Comparison of ENCODE assay signal across 14 mouse cellular contexts in genomic region chr2:102543961-102544719, GRCm38 (mm10). TPM values are rescaled to one million over a fixed set of nuclear protein-coding genes. Genes with fewer than 3 reads are reported as not detected.
DNase-seq lines count a peak whose midpoint lies in the region; ATAC-seq lines count a peak whose summit lies in the region.
"Had no signal": no experiment of that assay in that cellular context is flagged by ENCODE, and none has a peak within 500 bp of the region (broad histone marks: within the 10 kb centered on the region; RNA-seq: fewer than 3 reads in every experiment).

No protein-coding gene starts in this region.

- ATAC-seq in limb, embryonic 11.5 days (ENCODE audit: insufficient number of reproducible peaks, low FRiP score, low TSS enrichment, low read depth): peak; percentile 41; the same call in 1 of the 2 replicates
- no peak for ATAC-seq in cerebellum, adult (ENCODE audit: insufficient number of reproducible peaks, low FRiP score, low TSS enrichment)
- ATAC-seq in intestine, embryonic 16.5 days: no peak
- ATAC-seq: forebrain, embryonic 15.5 days; midbrain, embryonic 16.5 days had no signal

- H3K27ac ChIP-seq in limb, embryonic 11.5 days (replicated peaks; ENCODE audit: low read depth, low read length): no peak overlapping the region
- no peak overlapping the region for H3K27ac ChIP-seq in limb, embryonic 10.5 days
- no peak overlapping the region; the same call in 1 of the 2 replicates for H3K27ac ChIP-seq in intestine, embryonic 16.5 days (ENCODE audit: low read length)
- H3K27ac ChIP-seq: forebrain, embryonic 15.5 days; hindbrain, embryonic 15.5 days; macrophage had no signal

- peaks cover 12% of the 10 kb centered on the region for H3K4me1 ChIP-seq in limb, embryonic 11.5 days (ENCODE audit: control insufficient read depth, insufficient read depth, low read length)
- H3K4me1 ChIP-seq in limb, embryonic 10.5 days: peaks cover 33% of the 10 kb centered on the region
- H3K4me1 ChIP-seq in intestine, embryonic 16.5 days (ENCODE audit: control insufficient read depth, insufficient read depth, low read length): peaks cover 12% of the 10 kb centered on the region

- H3K9me3 ChIP-seq in limb, embryonic 11.5 days (ENCODE audit: control insufficient read depth, low read length): no peaks in the 10 kb centered on the region
- H3K9me3 ChIP-seq in limb, embryonic 10.5 days (replicated peaks): no peaks in the 10 kb centered on the region
- H3K9me3 ChIP-seq in intestine, embryonic 16.5 days (ENCODE audit: control insufficient read depth, low read length): no peaks in the 10 kb centered on the region
- H3K9me3 ChIP-seq: forebrain, embryonic 15.5 days; heart, embryonic 12.5 days; hindbrain, embryonic 15.5 days had no signal

- no peak overlapping the region for H3K9ac ChIP-seq in limb, embryonic 11.5 days (ENCODE audit: low read length)
- H3K9ac ChIP-seq in intestine, embryonic 16.5 days (ENCODE audit: low read depth, low read length): no peak overlapping the region
- H3K9ac ChIP-seq: forebrain, embryonic 15.5 days; heart, embryonic 12.5 days; hindbrain, embryonic 15.5 days had no signal

- WGBS in limb, embryonic 11.5 days: 43% methylated on average over 6 of the region's 6 CpGs
- WGBS in limb, embryonic 10.5 days: 54% methylated on average over 6 of the region's 6 CpGs
- WGBS in intestine, embryonic 16.5 days: 59% methylated on average over 6 of the region's 6 CpGs

- H3K36me3 ChIP-seq in limb, embryonic 11.5 days (ENCODE audit: control insufficient read depth, insufficient read depth, low read length): no peaks in the 10 kb centered on the region
- H3K36me3 ChIP-seq in limb, embryonic 10.5 days: no peaks in the 10 kb centered on the region
- no peaks in the 10 kb centered on the region for H3K36me3 ChIP-seq in intestine, embryonic 16.5 days (ENCODE audit: control insufficient read depth, insufficient read depth, low read length)
- H3K36me3 ChIP-seq: forebrain, embryonic 15.5 days; heart, embryonic 12.5 days; hindbrain, embryonic 15.5 days had no signal

- DNase-seq in adrenal gland, postnatal 14 days: peak; percentile 47
- no peak for DNase-seq in adrenal gland, postnatal 4 days (ENCODE audit: low spot score in 2 of 2)
- DNase-seq in limb, embryonic 11.5 days (ENCODE audit: low spot score): no peak
- DNase-seq in limb, embryonic 10.5 days (ENCODE audit: low spot score): no peak
- DNase-seq in adipocyte (ENCODE audit: low spot score): peak; percentile 30
- DNase-seq in kidney, postnatal 4 days: peak; percentile 13 to 24
- DNase-seq: left cerebral cortex, postnatal 4 days had no signal

- H3K4me2 ChIP-seq in limb, embryonic 11.5 days (ENCODE audit: low read depth, severe bottlenecking): no peak overlapping the region
- H3K4me2 ChIP-seq in intestine, embryonic 16.5 days (ENCODE audit: low read depth, low read length): no peak overlapping the region
- H3K4me2 ChIP-seq: forebrain, embryonic 15.5 days; heart, embryonic 12.5 days; hindbrain, embryonic 15.5 days had no signal

- no peaks in the 10 kb centered on the region for H3K27me3 ChIP-seq in limb, embryonic 11.5 days (ENCODE audit: control insufficient read depth, insufficient read depth, low read length)
- peaks cover 14% of the 10 kb centered on the region for H3K27me3 ChIP-seq in limb, embryonic 10.5 days (ENCODE audit: low read depth, poor library complexity, severe bottlenecking)
- no peaks in the 10 kb centered on the region for H3K27me3 ChIP-seq in intestine, embryonic 16.5 days (replicated peaks; ENCODE audit: control insufficient read depth, insufficient read depth, low read length)
- H3K27me3 ChIP-seq: forebrain, embryonic 15.5 days; hindbrain, embryonic 15.5 days had no signal

- H3K4me3 ChIP-seq in limb, embryonic 11.5 days (ENCODE audit: low read depth, low read length): no peak overlapping the region
- no peak overlapping the region for H3K4me3 ChIP-seq in limb, embryonic 10.5 days
- H3K4me3 ChIP-seq in intestine, embryonic 16.5 days (ENCODE audit: low read length): no peak overlapping the region
- H3K4me3 ChIP-seq: forebrain, embryonic 15.5 days; heart, embryonic 12.5 days; hindbrain, embryonic 15.5 days had no signal

RNA-seq across cellular contexts. Expression of gene Pamr1, which starts 5.7 kb away (rescaled TPM):
- 4.8 and 4.9 TPM in 2 replicates for total RNA-seq in adrenal gland, postnatal 14 days (2021)
- total RNA-seq in adrenal gland, postnatal 4 days (2021): 10 to 100 TPM in 1 of 2 experiments, 1 to 10 TPM in 1; 8.5 to 11.9 TPM
- 1.9 and 4.4 TPM in 2 replicates for polyA plus RNA-seq in limb, embryonic 11.5 days (2014; fragmentation: Nextera tagmentation; extraction: Ambion mirVana)
- 0.31 and 1.7 TPM in 2 replicates for polyA plus RNA-seq in limb, embryonic 10.5 days (2016; fragmentation: Nextera tagmentation; extraction: Ambion mirVana)
- polyA plus RNA-seq in intestine, embryonic 16.5 days (2015; fragmentation: Nextera tagmentation; extraction: Ambion mirVana): 38.1 and 39.4 TPM in 2 replicates
- polyA plus RNA-seq: macrophage had no signal

Comparison
In these comparisons a context has a peak if more than half of its experiments do, and no peak if none do; other contexts are left out.
1. DNase-seq: peak in adrenal gland, postnatal 14 days (single experiment), adipocyte (single experiment) and kidney, postnatal 4 days (2 of 2); none in adrenal gland, postnatal 4 days (0 of 2), limb, embryonic 11.5 days (single experiment) and limb, embryonic 10.5 days (single experiment).